Mouse (Mus musculus) spleen, adult 2 months (tissue): ENCODE results near the gene Thsd4. TPM values are rescaled to one million over a fixed set of nuclear protein-coding genes. Genes with fewer than 3 reads are reported as not detected.
A peak's percentile ranks its signal among the peaks of the same experiment; 100 is the strongest.

Source experiments
- DNase-seq, 2 experiments: peaks; one replicate each; pipeline versions ENCODE4 v3.0.0 to v3.0.0-alpha.2; 2012 to 2021; ENCODE audit warnings: low spot score in 2 of 2, low read depth in 1 of 2
- H3K27ac ChIP-seq: fragments of 200-500 bp; 2 replicates; pipeline ENCODE4 v1.5.1; 2012; ENCODE audit warnings: low read length, inconsistent platforms; ENCODE audit not compliant: insufficient read depth
- H3K27me3 ChIP-seq: fragments of 200-500 bp; 2 replicates; pipeline ENCODE4 v1.6.1; 2012; ENCODE audit warnings: mild to moderate bottlenecking, moderate library complexity, low read length, inconsistent platforms; ENCODE audit not compliant: control insufficient read depth, insufficient read depth
- H3K36me3 ChIP-seq: fragments of 200-500 bp; 2 replicates; pipeline ENCODE4 v1.6.1; 2012; ENCODE audit warnings: mild to moderate bottlenecking, low read length, inconsistent platforms; ENCODE audit not compliant: control insufficient read depth, insufficient read depth
- H3K4me1 ChIP-seq: fragments of 200-500 bp; 2 replicates; pipeline ENCODE4 v1.6.1; 2011; ENCODE audit warnings: inconsistent platforms; ENCODE audit not compliant: control insufficient read depth, insufficient read depth, insufficient read length
- H3K4me3 ChIP-seq: fragments of 200-500 bp; 2 replicates; pipeline ENCODE4 v1.5.1; 2011; ENCODE audit warnings: mild to moderate bottlenecking, inconsistent platforms; ENCODE audit not compliant: insufficient read depth, insufficient read length; ENCODE audit errors: extremely low read depth
- CTCF ChIP-seq: fragments of 200-500 bp; IDR thresholded peaks from 2 replicates; pipeline ENCODE4 v1.5.1; 2011; ENCODE audit warnings: mild to moderate bottlenecking, inconsistent platforms; ENCODE audit not compliant: insufficient read depth, insufficient read length, insufficient replicate concordance; ENCODE audit errors: extremely low read depth
- POLR2A ChIP-seq: fragments of 200-500 bp; IDR thresholded peaks from 2 replicates; pipeline ENCODE4 v1.6.1; 2011; ENCODE audit warnings: low read depth, low read length, inconsistent platforms
- WGBS: fragments of 180-500 bp; shearing (Covaris S2); methylation state at CpG from one replicate; pipeline ENCODE4 v1.1.7; 2018; 5-methylcytosine and 5-hydroxymethylcytosine counted together
- polyA plus RNA-seq: library from polyadenylated mRNA; depleted of rRNA; stranded (reverse); fragments of >200 nt; gene quantifications from 2 replicates; pipeline ENCODE4 v1.2.3, GENCODE M21; 2012

Thsd4 gene
- polyA plus RNA-seq, 1 experiment: 0.95 TPM

GRCm38 (mm10) chr9:60259626-60260025 lies 262.2 kb downstream of the Thsd4 start:
- Histone ChIP-seq H3K4me1 (no peaks in the 10 kb centered on the region), H3K4me3 (no peak overlapping the region), H3K36me3 (no peaks in the 10 kb centered on the region), H3K27me3 (no peaks in the 10 kb centered on the region), H3K27ac (no peak overlapping the region)
- no peak for TF ChIP-seq POLR2A
- TF ChIP-seq CTCF: no peak
- DNase-seq: no peak
- WGBS: 87% methylated on average over 13 of the region's 13 CpGs

GRCm38 (mm10) chr9:60251765-60252164 lies 270.1 kb downstream of the Thsd4 start:
- Histone ChIP-seq H3K27me3 (no peaks in the 10 kb centered on the region), H3K27ac (no peak overlapping the region), H3K36me3 (no peaks in the 10 kb centered on the region), H3K4me1 (no peaks in the 10 kb centered on the region), H3K4me3 (no peak overlapping the region)
- TF ChIP-seq POLR2A (no peak), CTCF (no peak)
- DNase-seq: no peak
- 74% methylated on average over 3 of the region's 3 CpGs for WGBS

GRCm38 (mm10) chr9:60250403-60250802 lies 271.4 kb downstream of the Thsd4 start:
- Histone ChIP-seq H3K27ac (no peak overlapping the region), H3K4me3 (no peak overlapping the region), H3K4me1 (no peaks in the 10 kb centered on the region), H3K36me3 (no peaks in the 10 kb centered on the region), H3K27me3 (no peaks in the 10 kb centered on the region)
- DNase-seq: no peak
- TF ChIP-seq CTCF (no peak), POLR2A (no peak)

- H3K27ac ChIP-seq: no peak overlapping the region
- no peaks in the 10 kb centered on the region for H3K36me3 ChIP-seq
- H3K27me3 ChIP-seq: no peaks in the 10 kb centered on the region
- WGBS: 72% methylated on average over 3 of the region's 3 CpGs
- TF ChIP-seq CTCF (no peak), POLR2A (no peak)
- H3K4me1 ChIP-seq: no peaks in the 10 kb centered on the region
- H3K4me3 ChIP-seq: no peak overlapping the region
- DNase-seq: no peak
Measured at GRCm38 (mm10) chr9:60247998-60248397, 273.8 kb downstream of the Thsd4 start.

GRCm38 (mm10) chr9:60244943-60245342 lies 276.9 kb downstream of the Thsd4 start:
- H3K4me3 ChIP-seq: no peak overlapping the region
- H3K4me1 ChIP-seq: no peaks in the 10 kb centered on the region
- H3K27ac ChIP-seq: no peak overlapping the region
- peak; percentile 47; the same call in 1 of the 2 replicates for TF ChIP-seq CTCF
- TF ChIP-seq POLR2A: no peak
- peak in 1 of 2 experiments; percentile 47 for DNase-seq
- no peaks in the 10 kb centered on the region for H3K36me3 ChIP-seq
- no peaks in the 10 kb centered on the region for H3K27me3 ChIP-seq
- WGBS: 5% methylated on average over 5 of the region's 5 CpGs

- no peak for DNase-seq
- 60% methylated on average over 6 of the region's 6 CpGs for WGBS
Measured at GRCm38 (mm10) chr9:60243503-60243902, 278.3 kb downstream of the Thsd4 start.

GRCm38 (mm10) chr9:60237667-60238066 lies 284.2 kb downstream of the Thsd4 start:
- no peaks in the 10 kb centered on the region for H3K36me3 ChIP-seq
- H3K27me3 ChIP-seq: no peaks in the 10 kb centered on the region
- no peak overlapping the region for H3K4me3 ChIP-seq
- DNase-seq: peak in 1 of 2 experiments; percentile 21
- H3K4me1 ChIP-seq: no peaks in the 10 kb centered on the region
- WGBS: 34% methylated on average over 4 of the region's 4 CpGs
- TF ChIP-seq POLR2A: no peak
- peak; percentile 45; the same call in 1 of the 2 replicates for TF ChIP-seq CTCF
- no peak overlapping the region for H3K27ac ChIP-seq

More at GRCm38 (mm10) chr9:60243503-60243902, 278.3 kb downstream of the Thsd4 start:
- H3K27ac ChIP-seq: no peak overlapping the region
- no peaks in the 10 kb centered on the region for H3K4me1 ChIP-seq
- peak; percentile 46; the same call in 1 of the 2 replicates for TF ChIP-seq CTCF
- no peak for TF ChIP-seq POLR2A
- no peaks in the 10 kb centered on the region for H3K27me3 ChIP-seq
- H3K4me3 ChIP-seq: no peak overlapping the region
- H3K36me3 ChIP-seq: no peaks in the 10 kb centered on the region
